Comparison of ENCODE assay signal across 8 mouse cellular contexts in the genomic region with DNA sequence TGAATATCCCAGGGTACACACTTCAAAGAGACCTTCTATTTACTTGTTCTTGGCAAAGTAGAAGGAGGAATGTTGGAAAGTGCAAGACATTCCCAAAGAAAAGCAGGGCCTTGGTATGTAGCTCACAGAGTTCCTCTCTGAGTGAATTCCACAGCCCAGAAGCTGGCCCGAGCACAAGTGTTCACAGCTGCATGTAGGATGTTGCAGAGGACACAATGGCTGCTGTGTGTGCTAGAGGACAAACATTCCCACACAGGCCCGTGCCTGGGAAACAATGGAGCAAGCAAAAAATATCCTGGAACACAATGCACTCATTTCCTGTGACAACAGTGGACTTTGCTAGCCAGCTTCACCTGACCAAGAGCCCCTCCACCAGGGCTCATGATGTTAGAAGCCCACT. TPM values are rescaled to one million over a fixed set of nuclear protein-coding genes. Genes with fewer than 3 reads are reported as not detected.
DNase-seq lines count a peak whose midpoint lies in the region; ATAC-seq lines count a peak whose summit lies in the region.
"Had no signal": no experiment of that assay in that cellular context is flagged by ENCODE, and none has a peak within 500 bp of the region (broad histone marks: within the 10 kb centered on the region; RNA-seq: fewer than 3 reads in every experiment).

No protein-coding gene starts in this region.

- DNase-seq in kidney, postnatal 4 days = peak; percentile 18 to 19
- DNase-seq in kidney, adult 9 months = no peak
- DNase-seq in gastrocnemius, adult 8-10 months (ENCODE audit: low spot score in 2 of 2) = peak; percentile 12 to 16
- DNase-seq in layer of hippocampus, adult 8-10 months (ENCODE audit: low spot score in 2 of 2) = peak; percentile 62 to 70
- no peak for DNase-seq in B cell, adult 2 months
- no peak for DNase-seq in kidney, adult 18-20 months

- H3K4me3 ChIP-seq in stomach, embryonic 14.5 days (ENCODE audit: low read depth, low read length) = no peak overlapping the region

- no peak overlapping the region for H3K4me2 ChIP-seq in stomach, embryonic 14.5 days (replicated peaks; ENCODE audit: low read depth, low read length)

- 28% methylated on average over 2 of the region's 2 CpGs for WGBS in stomach, embryonic 14.5 days

- no peaks in the 10 kb centered on the region for H3K36me3 ChIP-seq in stomach, embryonic 14.5 days (ENCODE audit: control insufficient read depth, insufficient read depth, low read length)

- H3K27ac ChIP-seq in stomach, embryonic 14.5 days (ENCODE audit: low read length) = no peak overlapping the region
- H3K27ac ChIP-seq: liver, embryonic 14.5 days had no signal

- H3K27me3 ChIP-seq in stomach, embryonic 14.5 days (ENCODE audit: control insufficient read depth, insufficient read depth, low read length) = no peaks in the 10 kb centered on the region

- peak; percentile 71; the same call in 1 of the 2 replicates for ATAC-seq in stomach, embryonic 14.5 days (ENCODE audit: insufficient number of reproducible peaks, insufficient read depth, low FRiP score, low read depth)

- no peak overlapping the region for H3K9ac ChIP-seq in stomach, embryonic 14.5 days (replicated peaks; ENCODE audit: low read depth, low read length)
- H3K9ac ChIP-seq: liver, embryonic 14.5 days had no signal

- no peaks in the 10 kb centered on the region for H3K9me3 ChIP-seq in stomach, embryonic 14.5 days (ENCODE audit: control insufficient read depth, low read depth, low read length)

- H3K4me1 ChIP-seq in stomach, embryonic 14.5 days (ENCODE audit: control insufficient read depth, insufficient read depth, low read length) = no peaks in the 10 kb centered on the region

RNA-seq across cellular contexts. Expression of gene Arhgap21, which starts 59.9 kb away (rescaled TPM):
- 10 to 100 TPM; 30.0 to 33.0 (median 30.3) TPM for total RNA-seq in gastrocnemius, adult 8-10 months (2022)
- 100 to 1,000 TPM; 309 to 366 (median 334) TPM for total RNA-seq in layer of hippocampus, adult 8-10 months (2022)
- polyA plus RNA-seq in stomach, embryonic 14.5 days (2014; fragmentation: Nextera tagmentation; extraction: Ambion mirVana) = 17.2 and 19.2 TPM in 2 replicates

Comparison
In these comparisons a context has a peak if more than half of its experiments do, and no peak if none do; other contexts are left out.
1. DNase-seq: peak in kidney, postnatal 4 days (2 of 2), gastrocnemius, adult 8-10 months (2 of 2) and layer of hippocampus, adult 8-10 months (2 of 2); none in kidney, adult 9 months (single experiment), B cell, adult 2 months (0 of 2) and kidney, adult 18-20 months (single experiment).
2. RNA of gene Arhgap21, which starts 59.9 kb away (total RNA-seq): 309 to 366 TPM in layer of hippocampus, adult 8-10 months; 30.0 to 33.0 TPM in gastrocnemius, adult 8-10 months; every median in the first group is over 4 times any median in the second.